Mouse (Mus musculus) adrenal gland (tissue): ENCODE data around the gene Npy.

Source experiments
- intact Hi-C: fragments of 180-260 bp; cut with DNase I; formaldehyde crosslinking; loops from one replicate; pipeline ENCODE4 v1.15.1; 2025
- long read RNA-seq, 2 experiments: library from polyadenylated mRNA; unstranded; transcript quantifications; one replicate each; pipeline ENCODE4 v2.0.0; 2020; ENCODE audit warnings: borderline replicate concordance in 1 of 2; ENCODE audit not compliant: insufficient replicate concordance in 1 of 2

Gene Npy
- long read RNA-seq, experiment 1, transcript Npy-201 (4 exons, 566 nt): major isoform, 855 of 890 reads
- long read RNA-seq, experiment 1, partial matches to known transcripts: 24 of 890 reads
- long read RNA-seq, experiment 1, other reads (novel, unspliced or antisense): 11 of 890 reads
- long read RNA-seq, experiment 2, transcript Npy-201 (4 exons, 566 nt): major isoform, 2,165 of 2,275 reads
- long read RNA-seq, experiment 2, partial matches to known transcripts: 57 of 2,275 reads
- long read RNA-seq, experiment 2, other reads (novel, unspliced or antisense): 53 of 2,275 reads

GRCm38 (mm10) chr6:49821961-49822870 lies at the start of gene Npy:
Gene Npy, plus strand, starts transcription at chr6:49822710.
- intact Hi-C loops: no loop called here

- intact Hi-C loops: no loop called here
These were observed 47.5 kb upstream of the Npy start for GRCm38 (mm10) chr6:49775006-49775405.

- intact Hi-C loops: no loop called here
These were observed 44.4 kb upstream of the Npy start for GRCm38 (mm10) chr6:49778109-49778508.

- intact Hi-C loops: no loop called here
These were observed 43.8 kb upstream of the Npy start for GRCm38 (mm10) chr6:49778729-49779128.

GRCm38 (mm10) chr6:49779606-49780005 lies 42.9 kb upstream of the Npy start:
- intact Hi-C loops: no loop called here

GRCm38 (mm10) chr6:49780846-49781400 lies 41.6 kb upstream of the Npy start:
- intact Hi-C loops: no loop called here

GRCm38 (mm10) chr6:49781852-49782251 lies 40.7 kb upstream of the Npy start:
- intact Hi-C loops: no loop called here

GRCm38 (mm10) chr6:49782679-49783078 lies 39.8 kb upstream of the Npy start:
- intact Hi-C loops: no loop called here

GRCm38 (mm10) chr6:49792524-49792923 lies 30.0 kb upstream of the Npy start:
- intact Hi-C loops: no loop called here

- intact Hi-C loops: no loop called here
These were observed 18.4 kb upstream of the Npy start for GRCm38 (mm10) chr6:49804105-49804504.

- intact Hi-C loops: no loop called here
These were observed 14.4 kb upstream of the Npy start for GRCm38 (mm10) chr6:49808076-49808475.

- intact Hi-C loops: no loop called here
These were observed 5.3 kb upstream of the Npy start for GRCm38 (mm10) chr6:49817183-49817582.

- intact Hi-C loops: no loop called here
These were observed 4.9 kb upstream of the Npy start for GRCm38 (mm10) chr6:49817625-49818024.

- intact Hi-C loops: no loop called here
These were observed 341 bp downstream of the Npy start for GRCm38 (mm10) chr6:49822871-49823230.

GRCm38 (mm10) chr6:49823371-49823770 lies 861 bp downstream of the Npy start:
- intact Hi-C loops: no loop called here

GRCm38 (mm10) chr6:49823821-49824220 lies 1.3 kb downstream of the Npy start:
- intact Hi-C loops: no loop called here

- intact Hi-C loops: no loop called here
These were observed 9.1 kb downstream of the Npy start for GRCm38 (mm10) chr6:49831579-49831978.

- intact Hi-C loops: no loop called here
These were observed 34.3 kb downstream of the Npy start for GRCm38 (mm10) chr6:49856830-49857229.

GRCm38 (mm10) chr6:49867571-49867970 lies 45.1 kb downstream of the Npy start:
- intact Hi-C loops: no loop called here

GRCm38 (mm10) chr6:49871071-49871470 lies 48.6 kb downstream of the Npy start:
- intact Hi-C loops: no loop called here

- intact Hi-C loops: no loop called here
These were observed 51.0 kb downstream of the Npy start for GRCm38 (mm10) chr6:49873556-49873955.

- intact Hi-C loops: no loop called here
These were observed 52.6 kb downstream of the Npy start for GRCm38 (mm10) chr6:49875160-49875559.
